In genomic region chr7:126961095-126961494, GRCm38 (mm10) we compare ENCODE assay signal across 24 mouse cellular contexts. TPM values are rescaled to one million over a fixed set of nuclear protein-coding genes. Genes with fewer than 3 reads are reported as not detected.
DNase-seq lines count a peak whose midpoint lies in the region; TF ChIP-seq lines count a peak whose summit lies in the region.
"Had no signal": no experiment of that assay in that cellular context is flagged by ENCODE, and none has a peak within 500 bp of the region (broad histone marks: within the 10 kb centered on the region; RNA-seq: fewer than 3 reads in every experiment).

No protein-coding gene starts in this region.

- no peak overlapping the region for H3K4me3 ChIP-seq in gastrocnemius, adult 2 months
- no peak overlapping the region for H3K4me3 ChIP-seq in heart, embryonic 10.5 days
- H3K4me3 ChIP-seq: embryonic facial prominence, embryonic 12.5 days; embryonic facial prominence, embryonic 15.5 days; heart, embryonic 13.5 days had no signal

- no peaks in the 10 kb centered on the region for H3K36me3 ChIP-seq in heart, embryonic 10.5 days
- H3K36me3 ChIP-seq: embryonic facial prominence, embryonic 12.5 days; embryonic facial prominence, embryonic 15.5 days; heart, embryonic 13.5 days had no signal

- TF ChIP-seq CTCF in gastrocnemius, adult 2 months (IDR thresholded peaks at IDR 0.05) = no peak

- 78% methylated on average over 5 of the region's 5 CpGs for WGBS in heart, embryonic 10.5 days

- H3K27me3 ChIP-seq in heart, embryonic 10.5 days (ENCODE audit: insufficient read depth, poor library complexity, severe bottlenecking) = peaks cover 44% of the 10 kb centered on the region

- DNase-seq in gastrocnemius, adult 2 months = peak; percentile 5
- no peak for DNase-seq in gastrocnemius, postnatal 14 days
- peak; percentile 43 to 54 for DNase-seq in layer of hippocampus, adult 8-10 months (ENCODE audit: low spot score in 2 of 2)
- DNase-seq in layer of hippocampus, postnatal 14 days (ENCODE audit: low spot score in 2 of 2) = no peak
- peak; percentile 51 to 56 for DNase-seq in layer of hippocampus, postnatal 36 days
- no peak for DNase-seq in heart, embryonic 10.5 days (ENCODE audit: low spot score)
- DNase-seq: adrenal gland, adult 2 months; adrenal gland, postnatal 14 days; cerebellum, adult 18-20 months; cerebellum, adult 9-10 months; cerebellum, postnatal 25 days; forebrain, postnatal 0 days; gastrocnemius, postnatal 25 days; heart, adult 18-20 months; heart, postnatal 14 days; heart, postnatal 4 days had no signal

- peaks cover 8% of the 10 kb centered on the region; the same call in 1 of the 2 replicates for H3K4me1 ChIP-seq in heart, embryonic 10.5 days
- H3K4me1 ChIP-seq: embryonic facial prominence, embryonic 12.5 days; embryonic facial prominence, embryonic 15.5 days had no signal

- intact Hi-C loops in gastrocnemius, adult 2 months (cut with DNase I) = no loop called here
- intact Hi-C loops in gastrocnemius, postnatal 14 days (cut with DNase I; ENCODE audit: low total_unique reads) = loop anchor here (5.0 kb wide), 1 partner anchor 139 kb away; no protein-coding TSS in a partner anchor

- no peaks in the 10 kb centered on the region for H3K9me3 ChIP-seq in heart, embryonic 10.5 days
- H3K9me3 ChIP-seq: embryonic facial prominence, embryonic 12.5 days; embryonic facial prominence, embryonic 15.5 days; heart, embryonic 13.5 days had no signal

- H3K27ac ChIP-seq in gastrocnemius, adult 2 months = no peak overlapping the region
- no peak overlapping the region for H3K27ac ChIP-seq in heart, embryonic 10.5 days
- H3K27ac ChIP-seq: embryonic facial prominence, embryonic 12.5 days; embryonic facial prominence, embryonic 15.5 days; heart, embryonic 13.5 days; hindbrain, embryonic 14.5 days; hindbrain, postnatal 0 days had no signal

RNA-seq across cellular contexts. Expression of gene Sez6l2, which starts 10.7 kb away (rescaled TPM):
- 1 to 10 TPM; 1.1 to 1.4 TPM for total RNA-seq in gastrocnemius, adult 2 months (2021)
- total RNA-seq in gastrocnemius, postnatal 14 days (2021) = 1 to 10 TPM; 7.3 to 7.5 TPM
- total RNA-seq in layer of hippocampus, adult 8-10 months (2022) = 100 to 1,000 TPM; 433 to 476 (median 455) TPM
- total RNA-seq in layer of hippocampus, postnatal 14 days (2021) = 100 to 1,000 TPM; 316 to 335 TPM
- total RNA-seq in layer of hippocampus, postnatal 36 days (2021) = 100 to 1,000 TPM; 427 to 447 TPM
- 0.15 and 0.35 TPM in 2 replicates for polyA plus RNA-seq in heart, embryonic 10.5 days (2016; fragmentation: Nextera tagmentation; extraction: Ambion mirVana)

RNA-seq across cellular contexts. Expression of gene Asphd1, which starts 11.7 kb away (rescaled TPM):
- not detected for total RNA-seq in gastrocnemius, adult 2 months (2021)
- total RNA-seq in gastrocnemius, postnatal 14 days (2021) = not detected
- 10 to 100 TPM; 27.2 to 41.0 (median 31.5) TPM for total RNA-seq in layer of hippocampus, adult 8-10 months (2022)
- 10 to 100 TPM; 35.2 to 38.6 TPM for total RNA-seq in layer of hippocampus, postnatal 14 days (2021)
- total RNA-seq in layer of hippocampus, postnatal 36 days (2021) = 10 to 100 TPM; 34.1 to 35.4 TPM
- polyA plus RNA-seq in heart, embryonic 10.5 days (2016; fragmentation: Nextera tagmentation; extraction: Ambion mirVana) = not detected in 2 replicates
- total RNA-seq: common myeloid progenitor, adult 5-6 weeks; gastrocnemius, adult 18-20 months; gastrocnemius, postnatal 25 days; heart, adult 18-20 months had no signal
- polyA plus RNA-seq: heart, embryonic 16.5 days had no signal

RNA-seq across cellular contexts. Expression of gene Cdipt, which starts 14.6 kb away (rescaled TPM):
- 10 to 100 TPM; 29.3 to 41.0 TPM for total RNA-seq in gastrocnemius, adult 2 months (2021)
- total RNA-seq in gastrocnemius, postnatal 14 days (2021) = 10 to 100 TPM; 34.9 to 38.5 TPM
- 100 to 1,000 TPM; 138 to 156 (median 152) TPM for total RNA-seq in layer of hippocampus, adult 8-10 months (2022)
- total RNA-seq in layer of hippocampus, postnatal 14 days (2021) = 100 to 1,000 TPM; 159 to 165 TPM
- total RNA-seq in layer of hippocampus, postnatal 36 days (2021) = 100 to 1,000 TPM; 159 to 164 TPM
- 87.4 and 89.3 TPM in 2 replicates for polyA plus RNA-seq in heart, embryonic 10.5 days (2016; fragmentation: Nextera tagmentation; extraction: Ambion mirVana)

RNA-seq across cellular contexts. Expression of gene Cdiptos, which starts 14.8 kb away (rescaled TPM):
- under 1 TPM in 1 of 2 experiments, not detected in 1; 0.47 TPM for total RNA-seq in gastrocnemius, adult 2 months (2021)
- under 1 TPM; 0.59 to 0.78 TPM for total RNA-seq in gastrocnemius, postnatal 14 days (2021)
- 1 to 10 TPM in 1 of 4 experiments, not detected in 3; 1.0 TPM for total RNA-seq in layer of hippocampus, adult 8-10 months (2022)
- total RNA-seq in layer of hippocampus, postnatal 14 days (2021) = under 1 TPM; 0.30 to 0.79 TPM
- under 1 TPM in 1 of 2 experiments, not detected in 1; 0.35 TPM for total RNA-seq in layer of hippocampus, postnatal 36 days (2021)
- 1.3 and 1.5 TPM in 2 replicates for polyA plus RNA-seq in heart, embryonic 10.5 days (2016; fragmentation: Nextera tagmentation; extraction: Ambion mirVana)
- total RNA-seq: forebrain, postnatal 0 days; gastrocnemius, postnatal 25 days had no signal

RNA-seq across cellular contexts. Expression of gene Kctd13, which starts 32.4 kb away (rescaled TPM):
- 1 to 10 TPM; 2.5 to 2.9 TPM for total RNA-seq in gastrocnemius, adult 2 months (2021)
- total RNA-seq in gastrocnemius, postnatal 14 days (2021) = 1 to 10 TPM; 2.5 to 3.2 TPM
- 100 to 1,000 TPM; 137 to 173 (median 161) TPM for total RNA-seq in layer of hippocampus, adult 8-10 months (2022)
- total RNA-seq in layer of hippocampus, postnatal 14 days (2021) = 100 to 1,000 TPM; 140 to 145 TPM
- total RNA-seq in layer of hippocampus, postnatal 36 days (2021) = 100 to 1,000 TPM; 161 to 171 TPM
- 15.5 and 21.3 TPM in 2 replicates for polyA plus RNA-seq in heart, embryonic 10.5 days (2016; fragmentation: Nextera tagmentation; extraction: Ambion mirVana)

Comparison
In these comparisons a context has a peak if more than half of its experiments do, and no peak if none do; other contexts are left out.
1. DNase-seq: peak in gastrocnemius, adult 2 months (single experiment), layer of hippocampus, adult 8-10 months (2 of 2) and layer of hippocampus, postnatal 36 days (2 of 2); none in gastrocnemius, postnatal 14 days (single experiment), layer of hippocampus, postnatal 14 days (0 of 2) and heart, embryonic 10.5 days (single experiment).
2. RNA of gene Sez6l2, which starts 10.7 kb away (total RNA-seq): 433 to 476 TPM in layer of hippocampus, adult 8-10 months, 427 to 447 TPM in layer of hippocampus, postnatal 36 days and 316 to 335 TPM in layer of hippocampus, postnatal 14 days; 7.3 to 7.5 TPM in gastrocnemius, postnatal 14 days and 1.1 to 1.4 TPM in gastrocnemius, adult 2 months; every median in the first group is over 10 times any median in the second.
3. RNA of gene Asphd1, which starts 11.7 kb away (total RNA-seq): 35.2 to 38.6 TPM in layer of hippocampus, postnatal 14 days, 34.1 to 35.4 TPM in layer of hippocampus, postnatal 36 days and 27.2 to 41.0 TPM in layer of hippocampus, adult 8-10 months; not detected in gastrocnemius, postnatal 14 days and not detected in gastrocnemius, adult 2 months; every median in the first group is over 10 times any median in the second.